In genomic region chrX:161790182-161790581, GRCm38 (mm10) we compare ENCODE assay signal across 8 mouse cellular contexts.
DNase-seq lines count a peak whose midpoint lies in the region.

No protein-coding gene starts in this region.

- peak; percentile 32 for DNase-seq in adrenal gland, postnatal 14 days
- no peak for DNase-seq in adrenal gland, postnatal 4 days (ENCODE audit: low spot score in 2 of 2)
- DNase-seq in kidney, adult 9 months = peak; percentile 18
- DNase-seq in kidney, adult 11 months = no peak
- DNase-seq in adrenal gland, postnatal 36 days = peak; percentile 8
- peak; percentile 20 to 29 for DNase-seq in left cerebral cortex, postnatal 14 days (ENCODE audit: low spot score in 2 of 2)
- no peak for DNase-seq in yolk sac, embryonic 10.5 days (ENCODE audit: low spot score)
- DNase-seq in heart, adult 8-10 months (ENCODE audit: low spot score) = no peak

- intact Hi-C loops in left cerebral cortex, postnatal 14 days (cut with DNase I) = loop anchor here (1.0 kb wide), 1 partner anchor 391 kb away; no protein-coding TSS in a partner anchor

Comparison
In these comparisons a context has a peak if more than half of its experiments do, and no peak if none do; other contexts are left out.
1. DNase-seq: peak in adrenal gland, postnatal 14 days (single experiment), kidney, adult 9 months (single experiment), adrenal gland, postnatal 36 days (2 of 2) and left cerebral cortex, postnatal 14 days (2 of 2); none in adrenal gland, postnatal 4 days (0 of 2), kidney, adult 11 months (single experiment), yolk sac, embryonic 10.5 days (single experiment) and heart, adult 8-10 months (single experiment).